Mouse (Mus musculus): Measurements from ENCODE around the gene Il10rb. TPM values are rescaled to one million over a fixed set of nuclear protein-coding genes. Genes with fewer than 3 reads are reported as not detected.
A peak's percentile ranks its signal among the peaks of the same experiment; 100 is the strongest.

Gene Il10rb
- total and polyA plus RNA-seq, 3 experiments, result 32.1 to 37.9 (median 36.1) TPM

GRCm38 (mm10) chr16:91404828-91405577 is 961 bp upstream of the Il10rb start:
- Histone ChIP-seq H3K4me2 (ENCODE audit: insufficient read depth, low read depth, poor library complexity, severe bottlenecking) (peak overlapping the region; percentile 91), H3K36me3 (replicated peaks in 1 of 2; ENCODE audit: control insufficient read depth in 1 of 2, insufficient read depth in 1 of 2, low read length in 1 of 2) (peaks cover 23 to 66% of the 10 kb centered on the region in 2 experiments), H3K27ac (ENCODE audit: insufficient read depth, low read depth) (peak overlapping the region; percentile 28; the same call in 1 of the 2 replicates), H3K9me3 (replicated peaks; ENCODE audit: low read length) (no peaks in the 10 kb centered on the region), H3K4me1 (ENCODE audit: control insufficient read depth in 1 of 2, insufficient read depth in 2 of 2) (peaks cover 23 to 72% of the 10 kb centered on the region in 2 experiments), H3K4me3 (replicated peaks in 1 of 3; ENCODE audit: low read depth in 2 of 3, low read length in 2 of 3, poor library complexity in 1 of 3) (peak overlapping the region in 2 of 3 experiments; percentile 50 to 76), H3K9ac (ENCODE audit: insufficient read depth, low read depth) (peak overlapping the region; percentile 88), H3K79me2 (replicated peaks; ENCODE audit: control insufficient read depth, extremely low read depth, insufficient read depth, poor library complexity, severe bottlenecking) (peaks cover 4% of the 10 kb centered on the region; the same call in 1 of the 2 replicates), H3K27me3 (replicated peaks) (no peaks in the 10 kb centered on the region)
- no peak for DNase-seq (ENCODE audit: extremely low read depth)
- no peak for TF ChIP-seq PAX5 (IDR thresholded peaks at IDR 0.05; ENCODE audit: low read length)
- TF ChIP-seq MAFK (IDR thresholded peaks at IDR 0.05; ENCODE audit: insufficient replicate concordance, low read length), result 0 out of 2 replicates have a peak, but pooled peaks have one; percentile 4
- 0 out of 2 replicates have a peak, but pooled peaks have one; percentile 10 for TF ChIP-seq CHD1 (IDR thresholded peaks at IDR 0.05; ENCODE audit: low read depth, low read length)
- TF ChIP-seq MAZ (IDR thresholded peaks at IDR 0.05; ENCODE audit: low read depth, low read length), result 0 out of 2 replicates have a peak, but pooled peaks have one; percentile 41
- TF ChIP-seq ETS1 (conservative IDR thresholded peaks at IDR 0.05; ENCODE audit: low read depth, low read length), result peak; percentile 30; the same call in 1 of the 2 replicates
- TF ChIP-seq BHLHE40 (IDR thresholded peaks at IDR 0.05; ENCODE audit: low read depth, low read length), result peak; percentile 55; the same call in 1 of the 2 replicates
- peak; percentile 85 for TF ChIP-seq ZNF384 (IDR thresholded peaks at IDR 0.05; ENCODE audit: low read depth, low read length)
- TF ChIP-seq RCOR1 (conservative IDR thresholded peaks at IDR 0.05; ENCODE audit: low read depth, low read length), result no peak
- 0 out of 2 replicates have a peak, but pooled peaks have one; percentile 5 for TF ChIP-seq HCFC1 (IDR thresholded peaks at IDR 0.05; ENCODE audit: low read depth, low read length)
- in situ Hi-C loops (cut with MboI; ENCODE audit: low pct_ligation_motif_present, low pct_unique_long_range_greater_than_20kb, low sequenced_read_pairs) (loop anchor here (5.0 kb wide), 1 partner anchor 38 kb away; no protein-coding TSS in a partner anchor), dilution Hi-C loops (cut with MboI; ENCODE audit: extremely low pct_ligation_motif_present, extremely low pct_unique_long_range_greater_than_20kb, low sequenced_read_pairs) (no loop called here)

DNA sequence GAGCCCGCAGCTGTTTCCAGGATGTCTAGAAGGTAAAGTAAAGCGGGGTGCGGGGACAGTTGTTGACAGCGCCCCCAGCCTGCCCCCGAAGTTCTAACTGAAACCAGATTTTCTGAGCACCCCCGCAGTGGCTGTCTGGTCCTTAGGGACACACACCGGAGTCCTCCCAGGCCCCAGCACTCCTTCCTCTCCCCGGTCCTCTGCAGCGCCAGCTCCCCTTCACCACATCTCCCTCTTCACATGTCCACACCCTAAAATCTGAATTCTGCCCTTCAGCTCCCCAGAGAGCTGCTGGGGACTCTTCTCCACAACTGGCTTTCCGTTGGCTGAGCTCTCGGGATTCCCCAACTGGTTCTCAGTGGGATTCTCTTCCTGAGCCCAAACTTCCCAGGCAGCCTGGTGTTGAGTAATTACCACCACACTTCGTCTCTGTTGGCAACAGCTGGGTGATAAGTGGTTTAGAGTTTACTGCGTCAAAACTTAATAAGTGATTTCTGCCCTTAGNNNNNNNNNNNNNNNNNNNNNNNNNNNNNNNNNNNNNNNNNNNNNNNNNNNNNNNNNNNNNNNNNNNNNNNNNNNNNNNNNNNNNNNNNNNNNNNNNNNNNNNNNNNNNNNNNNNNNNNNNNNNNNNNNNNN is 739 bp downstream of the Il10rb start:
- Histone ChIP-seq H3K4me1 (ENCODE audit: control insufficient read depth in 1 of 2, insufficient read depth in 2 of 2) (peaks cover 20 to 73% of the 10 kb centered on the region in 2 experiments), H3K9ac (ENCODE audit: insufficient read depth, low read depth) (peak overlapping the region; percentile 88), H3K4me3 (replicated peaks in 1 of 3; ENCODE audit: low read depth in 2 of 3, low read length in 2 of 3, poor library complexity in 1 of 3) (peak overlapping the region; percentile 50 to 83 (median 76)), H3K79me2 (replicated peaks; ENCODE audit: control insufficient read depth, extremely low read depth, insufficient read depth, poor library complexity, severe bottlenecking) (peaks cover 4% of the 10 kb centered on the region), H3K4me2 (ENCODE audit: insufficient read depth, low read depth, poor library complexity, severe bottlenecking) (peak overlapping the region; percentile 98), H3K27ac (ENCODE audit: insufficient read depth, low read depth) (peak overlapping the region; percentile 92), H3K36me3 (replicated peaks in 1 of 2; ENCODE audit: control insufficient read depth in 1 of 2, insufficient read depth in 1 of 2, low read length in 1 of 2) (peaks cover 26 to 66% of the 10 kb centered on the region in 2 experiments), H3K27me3 (replicated peaks) (no peaks in the 10 kb centered on the region), H3K9me3 (replicated peaks; ENCODE audit: low read length) (no peaks in the 10 kb centered on the region)
- peak; percentile 90 for DNase-seq (ENCODE audit: extremely low read depth)
- TF ChIP-seq SIN3A (IDR thresholded peaks at IDR 0.05; ENCODE audit: low read length) (peak; percentile 73; the same call in 1 of the 2 replicates), CHD2 (IDR thresholded peaks at IDR 0.05; ENCODE audit: low read length) (peak; percentile 66; the same call in 1 of the 2 replicates), BHLHE40 (IDR thresholded peaks at IDR 0.05; ENCODE audit: low read depth, low read length) (peak; percentile 85), ZNF384 (IDR thresholded peaks at IDR 0.05; ENCODE audit: low read depth, low read length) (no peak), MAZ (IDR thresholded peaks at IDR 0.05; ENCODE audit: low read depth, low read length) (peak; percentile 61; the same call in 1 of the 2 replicates), JUND (conservative IDR thresholded peaks at IDR 0.05; ENCODE audit: low read depth, low read length) (no peak), ETS1 (conservative IDR thresholded peaks at IDR 0.05; ENCODE audit: low read depth, low read length) (peak; percentile 98), IRF4 (IDR thresholded peaks at IDR 0.05; ENCODE audit: low read depth, low read length) (peak; percentile 83), RAD21 (IDR thresholded peaks at IDR 0.05; ENCODE audit: low read depth, low read length) (no peak; the same call in 1 of the 2 replicates), MYC (IDR thresholded peaks at IDR 0.05; ENCODE audit: low read depth, low read length) (peak; percentile 40; the same call in 1 of the 2 replicates), MEF2A (IDR thresholded peaks at IDR 0.05; ENCODE audit: borderline replicate concordance, low read depth, low read length) (peak; percentile 84), CHD1 (IDR thresholded peaks at IDR 0.05; ENCODE audit: low read depth, low read length) (peak; percentile 24; the same call in 1 of the 2 replicates), ELF1 (IDR thresholded peaks at IDR 0.05; ENCODE audit: low read depth, low read length) (no peak), EP300 (IDR thresholded peaks at IDR 0.05; ENCODE audit: low read length) (peak; percentile 85), MAX (IDR thresholded peaks at IDR 0.05; ENCODE audit: low read length) (peak; percentile 56), TBP (conservative IDR thresholded peaks at IDR 0.05; ENCODE audit: low read depth, low read length) (0 out of 2 replicates have a peak, but pooled peaks have one; percentile 40), GABPA (IDR thresholded peaks at IDR 0.05; ENCODE audit: insufficient replicate concordance, low read depth, low read length) (no peak), SMC3 (IDR thresholded peaks at IDR 0.05; ENCODE audit: low read depth, low read length) (peak; percentile 18), NRF1 (IDR thresholded peaks at IDR 0.05; ENCODE audit: low read depth, low read length) (no peak), TCF12 (IDR thresholded peaks at IDR 0.05; ENCODE audit: low read depth, low read length) (peak; percentile 87), RCOR1 (conservative IDR thresholded peaks at IDR 0.05; ENCODE audit: low read depth, low read length) (peak; percentile 75; the same call in 1 of the 2 replicates), E2F4 (IDR thresholded peaks at IDR 0.05; ENCODE audit: insufficient replicate concordance, low read depth, low read length) (no peak)
- dilution Hi-C loops (cut with MboI; ENCODE audit: extremely low pct_ligation_motif_present, extremely low pct_unique_long_range_greater_than_20kb, low sequenced_read_pairs) (no loop called here), in situ Hi-C loops (cut with MboI; ENCODE audit: low pct_ligation_motif_present, low pct_unique_long_range_greater_than_20kb, low sequenced_read_pairs) (no loop called here)

All from CH12.LX (cell line).